Mouse (Mus musculus) spleen, postnatal 14 days (tissue): ENCODE data around the gene Igsf8.

Experiments used
- DNase-seq, 2 experiments: peaks; one replicate each; pipeline ENCODE4 v3.0.0; 2021 to 2022; ENCODE audit warnings: low spot score in 2 of 2

Gene Igsf8

DNA sequence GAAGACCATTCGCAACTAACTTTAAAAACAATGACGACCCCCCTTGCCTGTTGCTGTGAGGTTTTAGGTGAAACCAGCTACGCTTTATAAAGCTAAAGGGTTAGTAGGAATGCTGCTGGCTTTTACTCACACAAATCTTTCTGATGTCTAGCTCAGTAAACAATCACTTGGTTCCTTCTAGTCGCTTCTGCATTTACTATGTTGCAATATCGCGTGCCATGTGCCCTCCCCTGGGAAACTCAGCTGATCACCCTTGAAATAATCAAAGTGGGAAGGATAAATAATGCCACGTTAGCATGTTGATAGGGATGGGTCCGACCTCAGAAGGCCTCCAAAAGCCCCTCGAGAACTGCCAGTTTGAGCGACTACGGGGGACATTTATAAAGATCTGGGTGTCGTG is 85.9 kb downstream of the Igsf8 start:
- no peak for DNase-seq

DNA sequence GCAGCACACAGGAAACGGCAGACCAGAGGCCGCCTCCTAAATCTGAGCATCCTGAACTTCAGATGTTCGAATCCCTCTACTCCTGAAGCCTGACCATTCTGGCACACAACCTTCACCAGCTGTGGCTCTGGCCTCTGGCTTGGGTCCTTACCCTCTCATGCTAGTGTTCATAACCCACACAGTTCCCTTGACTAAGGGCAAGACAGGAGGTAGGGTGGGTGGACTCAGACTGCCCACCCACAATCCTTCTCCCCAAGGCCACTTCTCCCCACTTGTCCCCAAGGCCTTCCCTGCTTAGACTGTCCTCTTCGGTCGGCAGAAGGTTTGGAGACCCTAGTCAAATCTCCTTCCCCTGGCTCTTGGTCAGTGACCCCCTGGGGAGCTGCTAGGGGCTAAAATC is 88.1 kb downstream of the Igsf8 start:
- no peak for DNase-seq

DNA sequence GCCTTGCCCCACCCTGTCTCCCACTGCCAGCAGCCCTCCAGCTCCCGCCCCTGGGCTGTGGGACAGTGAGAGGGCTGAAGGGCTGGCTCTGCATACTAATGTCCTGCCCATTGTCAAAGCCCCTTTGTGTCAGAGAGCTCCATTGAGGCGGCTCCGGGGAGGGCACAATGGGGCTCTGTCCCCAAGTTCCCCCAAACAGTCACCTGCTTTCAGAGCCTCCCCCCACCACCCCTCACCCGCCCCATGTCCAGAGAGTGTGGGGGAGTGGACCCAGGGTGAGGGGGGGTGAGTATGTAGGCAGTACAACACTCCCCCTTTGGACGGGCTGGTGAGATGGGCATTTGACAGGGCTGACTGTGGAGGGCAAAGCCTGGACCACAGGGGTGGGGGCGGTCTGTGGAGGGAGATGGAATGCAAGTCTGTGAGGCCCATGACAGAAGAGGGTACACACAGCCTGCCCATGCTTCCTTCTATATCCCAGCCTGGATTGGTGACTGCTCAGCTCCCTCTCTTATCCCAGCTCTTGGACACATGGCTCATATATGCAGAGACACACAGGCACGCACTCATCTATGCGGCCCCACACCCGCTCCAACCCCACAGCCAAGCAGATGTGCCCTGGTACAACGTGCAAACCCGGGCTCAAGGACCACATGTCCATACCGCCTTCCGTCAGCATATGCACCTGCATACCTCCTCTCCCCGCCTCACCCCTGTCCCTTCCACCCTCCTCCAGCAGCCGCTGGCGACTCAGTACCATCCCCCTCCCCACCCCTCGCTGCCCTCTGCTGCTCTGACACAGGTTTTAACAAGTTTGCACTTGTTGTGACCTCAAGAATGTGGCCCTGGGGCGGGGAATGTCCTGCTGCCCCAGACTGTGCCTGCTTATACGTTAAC is 88.7 kb downstream of the Igsf8 start:
- no peak for DNase-seq

DNA sequence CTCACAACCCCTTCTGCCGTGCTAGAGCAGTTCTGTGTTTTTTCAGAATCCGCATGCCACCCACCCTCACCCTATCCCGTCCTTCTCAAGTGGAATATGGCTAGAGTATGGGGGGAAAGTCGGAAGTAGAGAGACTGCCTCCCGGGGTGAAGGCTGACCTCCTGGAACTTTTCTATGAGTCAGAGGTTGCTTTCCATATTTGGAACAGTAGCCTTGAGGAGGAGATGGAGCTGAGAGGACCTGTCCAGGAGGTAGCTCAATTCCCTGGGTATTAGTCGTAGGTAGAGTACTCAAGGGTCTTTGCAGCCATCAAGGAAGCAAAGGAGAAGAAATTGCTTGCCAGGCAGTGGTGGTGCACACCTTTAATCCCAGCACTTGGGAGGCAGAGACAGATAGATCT is 90.6 kb downstream of the Igsf8 start:
- no peak for DNase-seq

DNA sequence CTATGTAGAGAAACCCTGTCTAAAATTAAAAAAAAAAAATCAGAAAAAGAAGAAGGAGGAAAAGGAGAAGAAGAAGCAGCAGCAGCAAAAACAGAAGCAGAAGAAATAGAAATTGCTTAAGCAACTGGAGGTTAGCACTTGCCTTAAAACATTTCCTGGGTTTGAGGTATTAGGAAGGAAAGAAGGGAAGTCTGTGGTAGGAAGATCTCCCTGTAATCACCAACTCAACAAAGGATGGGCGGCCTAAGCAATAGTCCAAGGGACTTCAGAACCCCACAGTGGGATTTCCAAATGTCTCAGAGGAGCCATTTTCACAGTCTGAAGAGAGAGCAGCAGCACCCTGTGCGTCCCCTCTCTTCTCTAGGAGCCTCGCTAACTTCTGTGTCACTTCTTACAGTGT is 91.0 kb downstream of the Igsf8 start:
- no peak for DNase-seq

DNA sequence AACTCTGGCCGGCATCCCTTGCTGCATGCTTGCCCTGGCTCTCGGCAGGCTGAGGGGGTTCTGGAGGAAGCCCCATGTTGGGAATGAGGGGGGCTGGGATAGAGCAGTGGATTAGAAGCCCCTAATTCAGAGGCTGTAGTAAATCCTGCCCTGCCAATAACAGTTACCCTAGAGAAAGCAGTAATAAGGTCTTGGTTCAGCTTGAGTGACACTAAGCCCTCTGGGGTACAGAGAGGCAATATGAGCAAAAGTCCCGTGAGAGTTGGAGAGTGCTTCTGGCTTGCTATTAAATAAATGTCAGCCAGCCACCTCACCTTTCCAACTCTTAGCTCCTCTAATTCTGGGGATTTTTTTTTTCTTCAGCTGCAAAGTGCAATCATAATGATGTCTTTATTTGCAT is 93.9 kb downstream of the Igsf8 start:
- no peak for DNase-seq

DNA sequence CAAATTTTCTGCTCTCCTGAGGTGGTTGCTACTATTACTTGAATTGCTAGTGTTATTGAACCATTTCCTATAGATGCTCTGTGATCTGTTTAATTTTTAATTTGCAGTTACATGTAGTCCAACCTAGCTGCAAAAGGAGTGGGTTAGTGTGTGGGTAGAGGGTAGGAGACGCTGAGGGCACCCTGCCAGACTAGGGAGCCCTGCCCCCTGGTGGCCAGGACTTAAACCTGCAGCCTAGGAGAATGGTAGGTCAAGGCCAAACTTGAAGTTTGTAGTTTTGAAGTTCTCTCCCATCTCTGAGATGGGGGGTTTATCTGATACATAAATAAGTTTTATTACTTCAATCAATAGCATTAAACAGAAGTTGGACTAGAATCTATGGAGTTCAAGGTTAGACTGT is 96.1 kb downstream of the Igsf8 start:
- peak in 1 of 2 experiments; percentile 49 for DNase-seq

DNA sequence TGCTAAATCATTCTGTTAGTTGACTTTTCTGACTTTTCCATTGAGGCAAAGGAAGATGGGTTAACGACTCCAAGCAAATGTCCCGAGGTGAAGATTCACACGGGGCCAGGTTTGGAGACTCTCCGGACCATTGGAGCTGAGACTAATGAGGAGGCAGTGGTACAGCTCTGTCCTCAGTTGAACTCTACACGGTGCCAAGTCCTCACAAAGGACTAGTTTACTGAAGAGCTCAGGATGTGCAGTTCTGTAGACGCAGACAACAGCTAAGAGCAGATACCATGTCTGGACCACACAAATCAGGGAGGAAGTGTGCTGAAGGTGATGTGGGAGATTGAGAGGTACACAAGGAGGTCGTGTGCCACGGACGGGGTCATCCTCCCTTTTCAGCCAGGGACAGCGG is 96.9 kb downstream of the Igsf8 start:
- DNase-seq, result no peak

DNA sequence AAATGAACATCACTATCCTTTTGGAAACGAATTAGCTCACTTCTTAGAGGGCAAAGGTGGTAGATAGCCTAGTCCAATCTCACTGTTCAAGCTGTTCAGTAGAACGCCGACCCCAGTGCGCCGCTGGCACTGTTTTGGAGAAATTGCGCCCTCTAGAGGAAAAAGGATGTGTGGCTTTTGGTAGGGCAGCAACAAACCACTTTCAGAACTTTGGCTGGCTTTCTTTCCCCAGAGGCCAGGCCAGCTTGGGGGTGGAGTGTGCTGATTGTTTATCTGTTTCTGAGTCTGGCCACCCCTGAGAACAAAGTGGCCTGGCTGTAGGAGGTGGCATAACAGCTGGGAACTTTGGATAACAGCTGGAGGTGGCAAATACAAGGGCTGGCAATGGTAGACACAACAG is 103.2 kb downstream of the Igsf8 start:
- DNase-seq, result peak in 1 of 2 experiments; percentile 28

DNA sequence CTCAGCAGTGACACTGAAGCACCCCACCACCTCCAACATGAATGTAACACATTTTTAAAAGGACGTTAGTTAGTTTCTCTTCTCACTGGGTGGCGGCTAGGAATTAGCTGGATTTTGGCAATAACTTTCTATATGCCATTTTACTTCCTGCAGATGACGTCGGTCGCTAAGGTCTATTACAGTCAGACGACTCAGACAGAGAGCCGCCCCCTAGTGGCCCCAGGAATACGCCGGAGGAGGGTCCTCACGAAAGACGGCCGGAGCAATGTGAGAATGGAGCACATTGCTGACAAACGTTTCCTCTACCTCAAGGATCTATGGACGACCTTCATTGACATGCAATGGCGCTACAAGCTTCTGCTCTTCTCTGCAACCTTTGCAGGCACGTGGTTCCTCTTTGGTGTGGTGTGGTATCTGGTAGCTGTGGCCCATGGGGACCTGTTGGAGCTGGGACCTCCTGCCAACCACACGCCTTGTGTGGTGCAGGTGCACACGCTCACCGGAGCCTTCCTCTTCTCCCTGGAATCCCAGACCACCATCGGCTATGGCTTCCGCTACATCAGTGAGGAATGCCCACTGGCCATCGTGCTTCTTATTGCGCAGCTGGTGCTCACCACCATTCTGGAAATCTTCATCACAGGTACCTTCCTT is 107.5 kb downstream of the Igsf8 start:
- DNase-seq, result peak; percentile 30 to 56
